Mouse (Mus musculus): ENCODE measurements at regions not wholly inside any gene's neighbourhood (a gene's known extent, or its start where the extent isn't known, plus 50 kb on each side); places are given as distances from the start of the nearest gene placed in this dataset.

GRCm38 (mm10) chr2:21028605-21029004 lies 59.9 kb upstream of the Arhgap21 start:
- no peak for TF ChIP-seq CTCF (IDR thresholded peaks at IDR 0.05; ENCODE audit: low read depth, low read length)
- no peak for TF ChIP-seq POLR2A (IDR thresholded peaks at IDR 0.05; ENCODE audit: insufficient read depth, low read length)
- TF ChIP-seq EP300 (IDR thresholded peaks at IDR 0.05; ENCODE audit: insufficient read depth, low read depth, low read length), result no peak

Data from ES-Bruce4 (cell line).